In genomic region chr13:98883774-98884173, GRCm38 (mm10) we compare ENCODE assay signal across 29 mouse cellular contexts.
"Had no signal": no experiment of that assay in that cellular context is flagged by ENCODE, and none has a peak within 500 bp of the region (broad histone marks: within the 10 kb centered on the region; RNA-seq: fewer than 3 reads in every experiment).

No protein-coding gene starts in this region.

- H3K4me1 ChIP-seq: limb, embryonic 10.5 days; limb, embryonic 12.5 days; limb, embryonic 13.5 days; limb, embryonic 15.5 days; lung, embryonic 15.5 days; neural tube, embryonic 12.5 days had no signal

- H3K27ac ChIP-seq: limb, embryonic 10.5 days; limb, embryonic 12.5 days; limb, embryonic 13.5 days; limb, embryonic 15.5 days; liver, embryonic 12.5 days; liver, embryonic 13.5 days; liver, embryonic 14.5 days; liver, embryonic 15.5 days; lung, embryonic 15.5 days; macrophage; midbrain, embryonic 10.5 days; midbrain, embryonic 12.5 days; midbrain, embryonic 13.5 days; midbrain, embryonic 15.5 days; neural tube, embryonic 12.5 days had no signal

- H3K9me3 ChIP-seq: limb, embryonic 10.5 days; limb, embryonic 12.5 days; limb, embryonic 13.5 days; limb, embryonic 15.5 days; liver, embryonic 12.5 days; liver, embryonic 13.5 days; liver, embryonic 15.5 days; lung, embryonic 15.5 days; megakaryocyte, embryonic 14.5 days; midbrain, embryonic 10.5 days; midbrain, embryonic 12.5 days; midbrain, embryonic 13.5 days; midbrain, embryonic 15.5 days; neural tube, embryonic 12.5 days had no signal

- DNase-seq: left cerebral cortex, postnatal 4 days; liver; liver, embryonic 13.5 days; liver, postnatal 0 days; lung, adult 18-20 months; lung, adult 2 months; lung, embryonic 14.5 days; lung, postnatal 10 days; lung, postnatal 14 days; lung, postnatal 36 days; lung, postnatal 4 days; midbrain, embryonic 14.5 days had no signal

- H3K4me2 ChIP-seq: limb, embryonic 12.5 days; limb, embryonic 13.5 days; limb, embryonic 15.5 days; liver, embryonic 11.5 days; liver, embryonic 12.5 days; liver, embryonic 13.5 days; liver, embryonic 15.5 days; lung, embryonic 14.5 days; lung, embryonic 15.5 days; midbrain, embryonic 11.5 days; midbrain, embryonic 12.5 days; midbrain, embryonic 13.5 days; midbrain, embryonic 15.5 days; neural tube, embryonic 12.5 days had no signal

- H3K4me3 ChIP-seq: limb, embryonic 10.5 days; limb, embryonic 12.5 days; limb, embryonic 13.5 days; limb, embryonic 15.5 days; liver, embryonic 12.5 days; liver, embryonic 13.5 days; liver, embryonic 15.5 days; lung, embryonic 15.5 days; megakaryocyte, embryonic 14.5 days; midbrain, embryonic 10.5 days; midbrain, embryonic 12.5 days; midbrain, embryonic 13.5 days; midbrain, embryonic 15.5 days; neural tube, embryonic 12.5 days had no signal

- H3K27me3 ChIP-seq: limb, embryonic 12.5 days; limb, embryonic 13.5 days; limb, embryonic 15.5 days; liver, embryonic 12.5 days; liver, embryonic 13.5 days; liver, embryonic 15.5 days; lung, embryonic 15.5 days; megakaryocyte, embryonic 14.5 days; midbrain, embryonic 12.5 days; midbrain, embryonic 13.5 days; midbrain, embryonic 15.5 days; neural tube, embryonic 12.5 days had no signal
